Mouse (Mus musculus) heart, postnatal 25 days (tissue): ENCODE results near the gene Bcr. TPM values are rescaled to one million over a fixed set of nuclear protein-coding genes. Genes with fewer than 3 reads are reported as not detected.
"Not testable (repeated sequence)": the region's sequence is repeated elsewhere in the genome, so short reads cannot be mapped to it uniquely, and the experiment has no call there.

ENCODE experiments used
- DNase-seq: peaks from one replicate; pipeline ENCODE4 v3.0.0; 2022; ENCODE audit warnings: low spot score
- intact Hi-C: fragments of 180-260 bp; cut with DNase I; formaldehyde crosslinking; loops from one replicate; pipeline ENCODE4 v1.15.1; 2025
- total RNA-seq, 2 experiments: library from RNA; stranded (reverse); gene quantifications; 2 replicates each; pipeline ENCODE4 v1.2.3; 2021

The Bcr gene
- 1 to 10 TPM; 9.8 TPM for total RNA-seq

DNA sequence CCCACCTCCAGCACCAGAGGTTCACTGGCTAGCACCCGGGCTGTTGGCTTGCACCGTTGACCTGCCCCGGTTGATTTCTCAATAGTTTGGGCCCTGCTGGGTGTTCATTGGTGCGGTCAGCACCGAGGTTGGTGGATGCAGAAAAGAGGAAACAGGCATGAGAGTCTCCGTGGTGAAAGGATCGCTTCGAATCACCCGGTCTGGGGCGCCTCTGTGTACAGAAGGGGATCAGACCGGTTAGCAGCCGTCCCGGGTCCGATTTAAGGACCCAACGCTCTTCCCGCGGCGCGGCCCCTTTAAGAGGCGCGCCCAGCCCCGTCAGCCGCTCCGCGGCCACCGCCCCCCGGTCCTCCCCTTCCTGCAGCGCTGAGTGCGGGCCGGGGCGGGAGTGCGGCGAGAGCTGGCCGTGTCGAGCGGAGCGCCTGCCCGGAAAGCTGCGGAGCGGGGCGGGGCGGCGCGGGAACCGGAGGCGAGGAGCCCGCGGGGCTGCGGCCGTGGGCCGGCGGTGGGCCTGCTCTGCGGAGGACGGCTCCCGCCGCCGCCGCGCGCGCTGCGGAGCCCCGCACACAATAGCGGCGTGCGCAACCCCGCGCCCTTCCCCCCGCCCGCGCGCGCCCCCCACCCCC is at the start of gene Bcr:
Gene Bcr (plus strand): TSS at position 376 of the 626 bp plus-strand sequence.
- peak; percentile 58 for DNase-seq
- intact Hi-C loops, result loop anchor here (5.0 kb wide), 1 partner anchor 42 kb away; no protein-coding TSS in a partner anchor

DNA sequence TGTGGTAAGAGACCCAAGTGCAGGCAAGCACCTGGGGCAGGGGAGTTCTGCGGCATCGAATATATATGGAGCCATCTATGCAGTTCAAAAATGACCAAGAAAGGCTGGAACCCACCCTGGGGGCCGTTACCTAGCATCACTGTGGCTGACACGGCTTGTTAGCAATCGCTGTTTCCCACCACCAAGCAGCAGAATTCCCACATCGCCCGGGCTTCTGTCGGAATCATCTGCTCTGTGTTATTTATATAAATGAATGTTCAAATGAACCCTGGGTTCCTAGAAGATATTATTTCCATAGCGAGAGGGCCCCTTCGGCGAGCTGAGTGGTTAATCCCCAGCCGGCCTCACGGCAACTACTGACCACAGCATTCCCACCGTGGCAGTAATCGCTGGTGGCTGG is 49.7 kb upstream of the Bcr start:
- intact Hi-C loops, result no loop called here

DNA sequence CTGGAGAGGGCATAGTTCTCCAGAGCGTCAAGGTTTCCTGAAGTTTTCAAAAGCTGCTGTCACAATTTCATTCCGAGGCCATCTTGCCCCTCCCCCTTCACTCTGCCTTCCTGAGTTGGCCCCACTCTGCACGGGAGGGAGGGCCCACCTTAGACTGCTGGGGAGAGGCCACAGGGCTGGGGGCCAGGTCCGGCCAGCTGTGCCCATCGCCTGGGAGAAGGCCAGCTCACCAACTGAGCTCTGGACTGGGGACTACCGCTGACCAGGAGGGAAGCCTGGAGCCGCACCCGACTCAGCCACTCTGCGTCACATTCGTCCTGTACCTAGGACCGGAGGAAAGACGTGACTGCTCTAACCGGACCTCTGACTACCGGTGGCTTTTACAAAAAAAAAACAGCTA is 44.9 kb upstream of the Bcr start:
- intact Hi-C loops, result no loop called here
- DNase-seq, result no peak

More for the DNA sequence above, 49.7 kb upstream of the Bcr start:
- DNase-seq, result no peak

DNA sequence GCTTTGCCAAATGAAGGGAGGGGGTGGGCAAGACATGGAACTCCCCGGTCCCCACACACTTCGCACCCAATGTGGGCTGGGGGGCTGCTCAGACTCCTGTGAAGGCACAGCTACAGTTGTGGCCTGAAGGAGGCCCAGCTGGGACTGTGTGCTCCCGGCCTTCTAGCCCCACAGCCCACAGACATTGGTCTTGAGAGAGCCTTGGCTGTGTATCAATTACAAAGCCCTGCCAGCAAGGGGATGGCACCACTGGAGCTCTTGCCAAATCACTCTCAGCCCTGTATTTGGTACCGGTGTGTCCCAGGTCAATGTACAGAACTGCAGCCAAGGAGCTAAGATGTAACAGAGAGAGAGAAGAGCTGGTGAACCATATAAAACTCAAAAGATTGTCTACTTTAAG is 43.9 kb upstream of the Bcr start:
- DNase-seq, result no peak
- intact Hi-C loops, result no loop called here

DNA sequence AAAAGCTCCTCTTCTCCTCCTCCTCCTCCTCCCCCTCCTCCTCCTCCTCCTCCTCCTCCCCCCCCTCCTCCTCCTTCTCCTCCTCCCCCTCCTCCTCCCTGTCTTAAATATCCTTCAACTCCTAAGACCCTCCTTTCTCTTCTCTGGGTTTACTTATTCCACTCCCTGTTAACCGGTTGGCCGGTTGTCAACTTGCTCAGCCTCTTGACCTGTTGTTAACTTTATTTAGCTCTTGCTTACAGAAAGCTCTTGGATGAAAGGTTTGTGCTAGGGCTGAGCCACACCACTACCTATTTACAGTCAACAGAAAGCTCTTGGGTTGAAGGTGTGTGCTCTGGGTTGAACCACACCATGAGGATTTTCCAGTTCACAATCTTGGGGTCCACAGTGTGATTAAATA is 40.1 kb upstream of the Bcr start:
- DNase-seq, result no peak
- intact Hi-C loops, result loop anchor here (2.0 kb wide), 1 partner anchor 83 kb away; no protein-coding TSS in a partner anchor

DNA sequence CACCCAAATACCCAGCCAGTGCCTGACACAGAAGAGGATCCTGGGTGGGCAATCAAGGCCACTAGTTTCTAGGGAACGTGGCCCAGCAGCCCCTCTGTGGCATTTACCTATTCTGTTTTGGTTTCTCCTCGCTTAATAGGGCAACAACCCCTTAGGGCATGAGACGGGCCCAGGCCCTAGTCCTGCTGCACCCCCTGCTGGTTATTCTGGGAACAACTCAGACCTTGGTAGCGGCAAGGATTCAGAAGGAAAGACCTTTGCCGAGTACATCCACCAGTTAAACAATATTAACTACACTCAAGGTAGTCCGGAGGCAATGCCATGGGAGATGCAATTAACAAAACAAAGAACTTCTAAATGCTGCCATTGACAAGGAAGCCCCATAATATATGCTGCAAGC is 39.3 kb upstream of the Bcr start:
- intact Hi-C loops, result loop anchor here (1.0 to 2.0 kb wide), 2 partner anchors 84 to 130 kb away; no protein-coding TSS in a partner anchor
- DNase-seq, result no peak

DNA sequence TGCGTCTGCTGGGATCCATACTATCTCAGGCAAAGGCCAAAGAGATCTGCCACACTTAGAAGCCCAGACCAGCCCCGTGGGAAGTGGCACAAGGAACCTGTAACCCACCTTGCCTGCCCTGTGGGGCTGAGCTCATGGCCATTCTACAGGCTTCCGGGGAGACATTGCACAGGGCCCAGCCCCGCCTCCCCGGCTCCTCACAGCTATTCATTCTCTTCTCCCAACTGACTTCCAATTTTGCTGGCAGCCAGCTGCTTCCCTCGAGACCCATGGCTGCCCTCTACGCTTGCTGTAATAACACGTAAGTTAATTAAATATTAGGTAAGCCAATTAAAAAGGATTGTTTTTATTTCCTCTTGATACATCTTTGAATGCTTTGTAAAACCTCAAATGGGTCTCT is 33.9 kb upstream of the Bcr start:
- no peak for DNase-seq
- intact Hi-C loops, result no loop called here

DNA sequence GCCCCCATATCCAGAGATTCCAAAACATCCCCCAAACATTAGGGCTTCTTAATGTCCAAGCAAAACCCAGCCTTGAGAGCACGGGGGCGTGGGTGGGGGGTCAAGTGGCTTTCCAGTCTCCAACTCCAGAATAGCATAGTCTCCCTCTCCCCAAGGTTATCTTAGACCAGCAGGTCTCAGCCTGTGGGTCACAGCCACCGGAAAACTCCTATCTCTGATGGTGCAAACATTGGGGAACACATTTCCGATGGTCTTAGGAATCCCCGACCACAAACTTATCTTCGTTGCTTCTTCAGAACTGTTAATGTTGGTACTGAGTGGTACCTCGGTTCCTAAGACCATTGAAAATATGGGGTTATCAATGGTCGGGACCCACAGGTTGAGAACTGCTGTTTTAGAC is 31.6 kb upstream of the Bcr start:
- no peak for DNase-seq
- intact Hi-C loops, result no loop called here

DNA sequence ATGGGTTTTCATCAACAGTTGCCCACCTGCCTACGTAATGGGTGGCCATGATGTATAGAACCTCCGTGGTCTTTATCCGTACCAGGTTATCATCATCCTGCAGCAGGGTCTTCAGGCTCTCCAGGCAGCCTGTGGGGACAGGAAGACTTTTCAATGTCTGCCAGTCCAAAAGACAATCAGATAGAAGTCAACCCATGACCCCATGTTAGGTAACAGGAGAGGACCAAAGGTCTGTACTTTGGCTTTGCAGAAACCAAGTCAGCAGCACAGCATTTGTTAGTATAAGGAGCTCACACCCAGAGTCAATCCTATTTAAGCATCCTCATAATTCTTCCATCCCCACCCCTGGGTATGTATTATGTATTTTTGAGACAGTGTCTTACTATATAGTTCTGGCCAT is 30.7 kb upstream of the Bcr start:
- intact Hi-C loops, result no loop called here
- no peak for DNase-seq

DNA sequence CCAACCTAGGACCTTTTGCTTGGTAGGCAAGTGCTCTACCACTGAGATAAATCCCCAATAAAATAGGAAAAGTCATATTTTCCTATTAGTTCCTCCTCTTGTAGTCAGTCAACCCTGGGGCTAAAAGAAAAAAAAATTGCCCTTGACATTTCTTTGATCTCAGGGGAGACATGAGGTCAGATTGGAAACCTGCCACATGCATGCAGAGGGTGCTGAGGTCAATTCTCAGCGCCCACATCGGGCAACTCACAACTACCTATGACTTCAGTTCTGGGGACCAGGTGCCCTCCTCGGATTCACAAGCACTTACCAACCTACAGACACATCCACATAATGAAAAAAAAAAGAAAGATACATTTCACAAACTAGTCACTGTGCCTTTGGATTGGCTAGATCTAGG is 30.2 kb upstream of the Bcr start:
- intact Hi-C loops, result no loop called here
- no peak for DNase-seq

DNA sequence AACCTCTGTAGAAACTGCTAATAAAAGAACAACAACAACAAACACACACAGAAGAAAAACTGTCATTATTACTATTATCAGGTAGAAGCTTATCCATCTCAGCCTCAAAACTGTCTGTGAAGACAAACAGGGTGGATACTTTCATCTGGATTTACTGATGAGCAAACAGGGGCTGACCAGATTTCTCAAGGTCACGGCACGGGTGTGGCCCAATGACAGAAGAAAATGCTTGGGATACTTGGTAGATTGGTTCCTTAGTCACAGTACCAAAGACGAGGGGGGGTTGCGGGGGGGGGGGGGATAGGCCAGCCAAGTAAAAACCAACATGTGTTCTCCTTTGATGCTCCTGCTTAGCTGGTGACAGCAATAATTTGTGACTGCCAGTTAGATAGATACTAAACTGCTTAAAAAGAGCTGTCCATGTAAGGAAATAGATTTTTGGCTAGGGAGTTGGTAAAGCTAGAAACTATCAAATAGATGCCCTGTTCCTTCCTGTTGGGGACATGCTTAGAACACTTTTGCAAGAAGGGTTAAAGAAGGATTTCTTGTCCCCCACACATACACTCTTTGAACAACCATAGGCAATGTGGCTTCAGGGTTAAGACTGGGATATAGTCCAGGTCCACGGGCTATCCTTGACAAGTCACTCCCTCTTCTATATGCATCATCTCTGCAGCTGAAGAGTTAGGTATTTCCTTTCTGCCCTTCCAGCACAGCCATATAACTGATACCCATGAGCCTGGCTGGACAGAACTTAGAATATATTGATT is 28.9 kb upstream of the Bcr start:
- intact Hi-C loops, result no loop called here
- DNase-seq, result no peak

DNA sequence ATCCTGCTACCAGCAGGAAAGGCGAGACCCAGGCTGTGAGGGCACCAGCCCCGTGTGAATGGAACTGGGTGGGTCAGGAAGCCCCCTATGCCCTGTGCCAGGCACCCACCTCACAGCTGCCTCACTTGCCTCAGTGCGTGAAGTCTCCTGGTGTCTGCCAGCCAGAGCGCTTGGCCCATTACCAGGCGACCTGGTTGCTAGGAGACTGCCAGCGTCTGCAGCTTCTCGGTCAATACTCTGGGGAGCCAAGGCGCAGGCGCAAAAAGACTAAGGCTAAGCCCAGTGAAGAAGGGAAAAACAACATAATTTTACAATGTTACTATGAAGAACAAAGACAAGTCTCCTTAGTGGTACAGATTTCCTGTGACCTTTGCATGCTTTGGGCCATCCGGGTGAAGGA is 28.0 kb upstream of the Bcr start, which contains the start of gene Rsph14:
Gene Rsph14 (minus strand): TSS at position 192 of the 400 bp plus-strand sequence.
- intact Hi-C loops, result no loop called here
- DNase-seq, result peak; percentile 19

DNA sequence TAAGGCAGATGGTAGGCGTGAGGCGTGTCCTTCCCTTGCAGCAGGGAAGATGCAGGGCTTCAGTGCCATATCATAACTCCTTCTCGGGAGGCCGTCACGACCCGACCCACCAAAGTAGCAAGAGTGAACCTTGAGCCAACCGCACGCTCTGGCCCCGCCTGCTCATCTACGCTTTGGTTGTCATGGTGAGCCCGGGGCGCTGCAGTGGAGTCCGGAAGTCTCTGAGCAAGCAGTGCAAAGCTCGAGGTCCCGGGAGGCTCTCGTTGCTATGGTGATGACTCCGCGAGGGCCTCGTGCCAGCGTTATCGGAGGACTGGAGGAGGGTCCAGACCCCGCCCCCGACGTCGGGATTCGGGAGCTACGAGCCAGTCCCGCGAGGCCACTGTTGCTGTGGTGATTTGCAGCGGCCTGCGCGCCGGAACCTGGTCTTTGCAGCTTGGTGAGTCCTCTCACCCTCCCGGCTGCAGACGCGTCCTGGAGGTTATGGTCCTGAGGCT is 23.5 kb upstream of the Bcr start, which contains the start of gene Rab36:
Gene Rab36 (plus strand): TSS at position 176 of the 497 bp plus-strand sequence.
- DNase-seq, result peak; percentile 91
- intact Hi-C loops, result no loop called here

DNA sequence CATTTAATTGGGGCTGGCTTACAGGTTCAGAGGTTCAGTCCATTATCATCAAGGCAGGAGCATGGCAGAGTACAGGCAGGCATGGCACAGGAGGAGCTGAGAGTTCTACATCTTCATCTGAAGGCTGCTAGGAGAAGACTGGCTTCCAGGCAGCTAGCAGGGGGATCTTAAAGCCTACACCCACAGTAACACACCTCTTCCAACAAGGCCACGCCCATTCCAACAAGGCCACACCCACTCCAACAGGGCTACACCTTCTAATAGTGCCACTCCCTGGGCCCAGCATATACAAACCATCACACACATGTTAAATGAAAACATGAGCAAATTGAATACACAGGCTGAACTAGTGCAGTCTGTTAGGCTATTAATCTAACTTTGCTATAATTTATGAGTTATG is 18.3 kb upstream of the Bcr start:
- DNase-seq, intact Hi-C loops: not testable (repeated sequence)

DNA sequence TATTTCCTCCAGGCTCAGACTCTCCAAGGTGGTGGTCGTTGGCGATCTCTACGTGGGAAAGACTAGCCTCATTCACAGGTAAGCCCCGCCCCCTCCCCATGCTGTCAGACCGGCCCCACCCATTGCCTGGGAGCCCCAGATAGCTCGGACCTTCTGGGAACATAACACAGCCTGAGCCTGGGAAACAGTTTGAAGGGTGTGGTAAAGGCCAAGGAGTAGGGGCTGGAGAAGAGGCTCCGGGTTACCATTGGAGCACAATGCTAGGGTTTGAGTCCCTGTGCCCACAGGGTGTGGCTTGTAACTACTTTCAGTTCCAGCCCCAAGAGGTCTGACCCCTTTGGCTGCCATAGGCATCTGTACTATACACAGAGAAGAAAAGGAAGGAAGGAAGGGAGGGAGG is 15.9 kb upstream of the Bcr start:
- intact Hi-C loops, result no loop called here
- no peak for DNase-seq

DNA sequence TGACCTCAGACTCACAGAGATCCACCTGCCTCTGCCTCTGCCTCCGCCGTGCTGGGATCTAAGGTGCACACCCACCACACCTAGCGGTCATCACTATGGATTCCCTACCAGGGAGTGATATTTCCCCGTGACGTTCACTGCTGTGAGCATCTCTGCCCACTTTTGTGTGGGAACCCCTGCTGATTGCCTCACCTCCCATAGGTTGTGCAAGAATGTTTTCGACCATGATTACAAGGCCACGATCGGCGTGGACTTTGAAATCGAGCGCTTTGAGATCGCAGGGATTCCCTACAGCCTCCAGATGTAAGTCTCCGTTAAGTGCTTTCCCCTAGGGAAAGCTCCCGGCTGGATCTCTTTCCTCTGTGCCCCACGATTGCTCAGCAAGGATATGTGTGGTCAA is 14.6 kb upstream of the Bcr start:
- DNase-seq, result no peak
- intact Hi-C loops, result no loop called here

DNA sequence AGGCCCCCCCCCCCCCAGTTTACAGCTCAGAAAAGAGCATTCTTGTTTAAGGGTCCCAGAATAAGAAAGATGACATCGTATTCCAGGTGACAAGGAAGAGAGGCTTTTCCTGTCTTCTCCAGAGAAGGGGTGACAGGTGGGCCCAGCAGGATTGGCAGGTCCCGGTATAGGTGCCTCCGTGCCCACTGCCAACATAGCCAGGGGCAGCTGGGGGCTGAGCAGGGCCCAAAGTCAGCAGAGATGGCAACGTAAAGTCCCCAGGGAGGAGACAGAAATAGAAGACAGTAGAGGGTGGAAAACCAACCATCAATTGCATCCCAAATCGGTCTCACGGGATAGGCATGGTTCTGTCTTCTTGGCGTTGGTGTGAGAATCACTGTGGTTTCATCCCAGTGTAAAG is 11.7 kb upstream of the Bcr start:
- intact Hi-C loops, result no loop called here
- no peak for DNase-seq

DNA sequence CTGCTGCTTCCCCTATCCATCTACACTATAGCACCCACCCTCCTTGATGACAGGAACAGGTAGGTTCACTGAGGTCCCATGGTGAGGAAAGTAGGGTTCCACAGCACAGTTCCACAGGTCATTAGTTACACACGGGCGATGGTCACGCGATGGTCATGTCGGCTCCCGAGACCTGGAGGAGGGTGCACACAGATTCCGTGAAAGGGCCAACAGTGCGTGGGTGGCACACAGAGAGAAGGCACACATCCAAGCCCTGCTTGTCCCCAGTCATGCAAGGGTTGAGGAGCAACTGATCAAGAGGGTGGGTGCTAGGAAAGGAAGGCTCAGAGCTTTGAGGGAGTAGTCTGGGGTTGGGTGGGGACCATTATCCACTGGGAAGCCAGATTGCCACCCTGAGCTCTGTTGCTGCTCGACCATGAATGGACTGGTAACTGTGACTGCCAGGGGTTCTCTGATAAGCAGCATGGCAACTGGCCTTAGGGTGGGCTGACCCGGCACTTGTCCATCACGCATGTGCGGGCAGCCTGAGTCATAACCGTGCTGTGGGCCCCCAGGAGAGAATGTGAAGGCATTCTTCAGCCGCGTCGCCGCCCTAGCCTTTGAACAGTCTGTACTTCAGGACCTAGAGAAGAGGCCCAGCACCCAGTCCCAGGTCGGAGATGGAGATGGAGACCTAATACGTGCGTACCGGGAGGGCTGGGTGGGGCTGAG is 8.9 kb upstream of the Bcr start:
- no peak for DNase-seq
- intact Hi-C loops, result no loop called here

DNA sequence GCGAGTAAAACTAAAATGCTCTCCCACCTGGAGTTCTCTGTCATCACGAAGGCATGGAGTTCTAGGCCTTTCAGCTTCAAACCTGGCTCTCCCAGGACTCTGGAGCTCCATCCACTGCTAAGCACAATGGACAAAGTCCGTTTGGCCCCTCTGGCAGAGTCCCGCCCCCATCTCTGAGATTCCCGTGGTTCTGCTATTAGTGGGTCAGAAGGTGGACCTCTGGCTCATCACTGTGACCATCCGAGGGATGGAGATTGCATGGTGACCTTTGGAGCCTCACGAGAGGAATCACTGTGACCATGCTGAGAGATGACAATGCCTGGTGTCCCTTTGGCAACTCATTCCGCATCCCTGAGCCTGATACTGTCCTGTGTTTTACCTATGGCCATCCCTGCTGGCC is 7.5 kb upstream of the Bcr start:
- intact Hi-C loops, result no loop called here
- no peak for DNase-seq

DNA sequence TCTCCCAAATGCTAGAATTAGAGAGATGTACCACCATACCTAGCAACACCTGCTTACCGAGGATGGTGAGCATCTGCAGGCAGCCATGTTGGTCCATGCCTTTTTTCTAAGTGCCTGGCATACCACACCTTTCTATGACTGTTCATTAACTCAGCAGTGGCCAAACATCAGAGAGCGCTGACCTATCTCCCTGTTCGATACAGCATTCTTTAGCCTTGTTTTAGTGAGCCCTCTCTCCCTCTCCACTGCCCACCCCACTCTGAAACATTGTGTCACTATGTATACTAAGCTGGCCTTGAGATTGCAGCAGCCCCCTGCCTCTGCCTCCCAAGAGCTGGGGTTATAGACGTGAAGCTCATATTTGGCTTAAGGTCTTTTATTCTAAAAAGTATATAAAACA is 6.7 kb upstream of the Bcr start:
- intact Hi-C loops, result no loop called here
- no peak for DNase-seq

DNA sequence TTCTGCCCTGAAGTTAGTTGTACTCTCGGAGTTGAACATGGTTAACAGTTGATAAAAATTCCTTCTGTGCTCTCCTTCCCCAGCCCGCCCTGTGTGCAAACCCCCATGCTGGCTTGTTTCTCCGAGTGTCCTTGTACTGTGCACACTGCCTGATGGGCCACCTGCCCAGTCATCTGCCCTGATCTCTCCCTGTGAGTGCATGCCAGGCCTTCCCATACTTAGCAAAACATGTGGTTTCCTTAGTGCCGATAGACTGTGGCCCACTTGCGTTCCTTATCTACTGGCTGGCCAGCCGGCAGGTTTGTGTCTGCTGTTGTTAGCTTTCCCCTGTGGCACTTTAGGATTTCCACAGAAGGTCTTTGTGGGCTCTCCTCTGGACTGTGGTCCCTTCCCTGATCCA is 6.3 kb upstream of the Bcr start:
- intact Hi-C loops, result no loop called here
- DNase-seq, result no peak
